Mouse (Mus musculus) induced T-regulatory cell, adult 2 months (primary cell): ENCODE results near the gene Upp2.

Experiments used
- DNase-seq: peaks from one replicate; pipeline ENCODE4 v3.0.0-alpha.2; 2012; ENCODE audit warnings: low read depth

Upp2 gene

DNA sequence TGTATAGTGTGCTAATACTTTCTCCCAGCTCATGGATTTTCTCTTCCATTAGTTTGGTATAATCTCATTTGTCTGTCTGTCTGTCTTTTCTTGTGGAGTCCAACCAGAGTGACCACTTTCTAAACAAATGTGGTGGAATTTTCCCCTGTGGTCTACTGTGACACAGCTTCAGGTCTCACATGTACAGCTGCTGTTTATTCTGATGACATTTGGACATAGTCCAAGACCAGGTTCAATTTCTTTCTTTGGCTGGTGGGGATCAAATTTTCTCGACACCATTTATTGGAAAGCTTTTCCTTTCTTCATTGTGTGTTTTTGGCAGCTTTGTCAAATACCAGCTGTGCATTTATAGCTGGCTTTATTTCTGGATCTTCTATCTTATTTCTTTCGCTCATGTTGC, 191.0 kb downstream of the Upp2 start:
- DNase-seq: no peak

DNA sequence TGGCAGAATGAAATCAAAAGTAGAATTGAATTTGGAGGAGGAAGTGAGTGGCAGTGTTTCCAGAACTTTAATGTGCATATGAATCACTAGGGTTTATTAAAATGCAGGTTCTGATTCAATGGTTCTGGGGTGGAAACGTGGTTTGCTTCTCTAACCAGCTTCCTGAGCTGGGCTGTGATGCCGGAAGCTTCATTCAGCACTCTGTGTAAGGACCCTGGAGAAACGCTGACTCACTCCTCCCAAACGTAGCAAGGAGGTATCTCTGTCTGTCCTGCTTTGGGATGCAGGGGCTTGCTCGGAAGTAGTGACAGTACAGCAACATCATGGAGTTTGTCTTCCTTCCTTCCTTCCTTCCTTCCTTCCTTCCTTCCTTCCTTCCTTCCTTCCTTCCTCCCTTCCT, 192.6 kb downstream of the Upp2 start:
- DNase-seq: no peak

DNA sequence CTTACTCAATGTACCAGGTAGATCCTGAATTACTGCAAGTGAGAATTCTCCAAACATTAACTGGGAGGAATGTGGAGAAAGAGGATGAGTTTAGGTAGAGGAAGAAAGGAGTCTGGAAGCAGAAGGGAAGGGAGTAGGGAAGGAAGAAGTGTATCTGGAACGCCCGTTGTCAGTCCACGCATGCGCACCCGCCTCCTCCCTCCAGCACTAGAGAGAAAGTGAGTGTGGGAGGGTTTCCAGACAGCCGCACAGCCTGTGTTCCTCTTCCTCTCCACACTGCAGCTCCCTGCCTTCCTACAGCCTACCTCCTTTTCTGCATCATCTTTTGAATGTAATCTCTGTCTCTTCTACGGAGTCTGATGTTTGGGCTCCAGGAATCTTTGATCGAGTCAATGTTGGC, 198.0 kb downstream of the Upp2 start:
- no peak for DNase-seq

DNA sequence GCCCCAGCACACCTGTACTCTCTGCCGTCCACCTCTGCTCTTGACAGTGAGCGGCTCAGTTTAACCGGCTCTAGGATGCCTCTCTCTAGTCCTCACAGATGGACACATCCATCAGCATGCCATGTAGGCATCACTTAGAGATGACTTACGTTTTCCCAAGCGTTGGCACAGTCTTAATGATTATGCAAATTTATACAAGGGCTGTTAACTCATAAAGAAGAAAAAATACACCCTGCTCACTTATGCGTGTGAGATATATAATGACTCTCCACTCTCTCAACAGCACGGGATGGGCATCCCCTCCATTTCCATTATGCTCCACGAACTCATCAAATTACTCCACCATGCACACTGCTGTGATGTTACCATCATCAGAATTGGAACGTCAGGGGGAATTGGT, 206.7 kb downstream of the Upp2 start:
- no peak for DNase-seq

DNA sequence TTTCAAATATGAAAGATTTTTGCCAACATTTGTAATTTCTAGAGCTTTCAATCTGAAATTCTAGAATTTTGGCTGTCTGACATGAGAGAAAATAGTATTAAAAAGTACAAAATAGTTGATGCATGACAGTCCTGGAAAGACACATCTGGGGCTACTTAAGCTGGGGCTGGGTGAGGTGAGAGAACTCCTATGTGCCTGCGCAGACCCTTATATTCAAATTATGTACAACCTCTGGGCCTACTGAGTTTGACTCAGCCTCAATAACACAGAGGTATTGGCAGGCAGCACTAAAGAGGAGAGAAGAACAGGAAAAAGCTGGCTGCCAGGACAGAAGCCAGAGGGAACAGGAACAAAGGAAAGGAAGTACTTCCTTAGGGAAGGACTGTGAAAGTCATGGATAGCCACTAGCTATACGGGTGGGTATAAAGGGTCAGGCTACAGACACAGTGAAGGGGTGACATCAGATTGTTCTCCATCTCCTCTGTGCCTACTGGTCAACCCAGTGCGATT, 211.9 kb downstream of the Upp2 start:
- DNase-seq: no peak

DNA sequence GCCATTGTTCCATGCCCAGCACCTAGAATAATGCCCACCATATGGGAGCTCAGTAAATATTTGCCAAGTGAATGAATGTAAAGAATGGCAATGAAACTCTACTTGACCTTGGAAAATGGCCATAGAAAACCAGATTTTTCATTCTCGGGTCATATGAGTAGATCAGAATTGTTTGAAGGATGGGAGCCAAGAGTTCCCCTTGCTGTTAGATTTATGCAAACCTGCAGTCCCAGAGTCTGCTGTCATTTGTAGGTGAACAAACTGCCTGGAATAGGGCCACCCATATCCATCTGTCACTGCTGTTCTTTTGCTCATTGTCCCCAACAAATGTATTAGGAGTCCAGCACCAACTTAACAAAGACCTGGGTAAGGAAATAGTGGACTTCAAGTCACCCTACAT, 216.4 kb downstream of the Upp2 start:
- no peak for DNase-seq

DNA sequence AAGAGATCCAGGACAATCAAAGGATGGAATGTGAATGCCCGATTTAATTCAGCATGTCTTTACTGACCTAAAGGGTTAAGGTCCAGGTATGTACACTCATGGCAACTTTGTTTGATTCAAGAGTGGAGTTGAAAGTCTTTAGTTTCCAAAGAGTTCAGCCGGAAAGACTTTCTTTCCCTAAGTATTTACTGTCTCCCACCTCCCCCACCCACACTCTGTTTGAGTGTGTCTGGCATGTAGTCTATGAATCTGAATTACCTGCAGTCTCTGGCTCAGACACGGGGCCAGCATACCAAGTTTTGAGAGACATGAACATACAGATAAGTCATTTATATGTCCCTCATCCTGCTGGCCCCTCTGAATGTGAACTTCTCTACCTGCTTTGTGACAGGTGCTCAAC, 219.1 kb downstream of the Upp2 start:
- DNase-seq: no peak

DNA sequence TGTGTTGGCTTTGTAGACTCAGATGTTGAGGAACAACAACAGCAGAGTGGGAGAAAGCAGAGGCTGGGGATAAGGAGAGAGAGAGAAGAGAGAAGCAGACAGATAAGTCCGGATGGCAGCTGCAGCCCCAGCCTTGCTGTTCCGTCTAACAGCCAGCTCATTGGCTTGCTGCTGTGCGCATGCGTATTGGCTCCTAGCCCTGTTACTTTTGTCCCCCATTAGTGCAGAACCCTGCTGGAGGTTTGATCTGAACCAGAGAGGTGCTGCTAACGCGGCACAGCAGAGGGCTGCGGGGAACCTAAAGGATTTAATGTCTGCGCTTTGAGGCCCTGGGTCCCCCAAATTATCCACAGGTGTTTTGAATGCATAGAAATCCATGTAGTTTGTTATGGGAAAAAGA, 219.6 kb downstream of the Upp2 start:
- no peak for DNase-seq

DNA sequence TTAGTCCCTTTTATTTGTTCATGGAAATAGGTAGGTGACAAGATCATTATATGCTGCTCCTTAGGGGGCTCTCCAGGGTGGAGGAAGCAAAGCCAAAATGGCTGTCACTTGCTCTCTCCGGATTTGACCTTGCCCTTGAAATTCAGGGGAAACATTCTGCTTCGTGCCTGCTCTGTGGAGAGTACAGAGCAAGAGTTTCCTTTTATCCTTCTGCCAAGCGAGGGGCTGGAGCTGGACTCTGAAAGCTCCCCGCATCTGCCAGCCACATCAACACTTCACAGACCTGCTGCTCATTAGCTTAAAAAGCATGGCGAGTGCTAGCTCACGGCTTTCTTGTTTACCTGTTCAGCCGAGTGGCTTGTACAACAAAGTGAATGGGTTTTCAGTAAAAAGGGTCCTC, 220.3 kb downstream of the Upp2 start:
- DNase-seq: no peak

DNA sequence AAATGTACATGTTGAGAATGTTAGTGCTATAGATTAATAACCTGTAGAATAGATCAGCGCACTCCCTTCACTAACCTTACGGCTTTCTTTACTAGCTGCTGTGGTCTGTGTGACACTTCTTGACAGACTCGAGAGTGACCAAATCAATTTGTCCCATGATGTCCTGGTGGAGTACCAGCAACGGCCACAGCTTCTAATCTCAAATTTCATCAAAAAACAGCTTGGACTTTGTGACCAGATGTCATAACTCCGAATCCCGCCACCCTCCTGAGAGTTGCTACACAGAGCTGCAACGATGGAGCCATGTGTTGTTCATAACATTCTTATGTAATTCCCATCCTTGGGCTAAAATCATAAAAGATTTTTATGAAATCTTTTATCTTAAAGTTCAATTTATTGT, 222.8 kb downstream of the Upp2 start:
- no peak for DNase-seq

DNA sequence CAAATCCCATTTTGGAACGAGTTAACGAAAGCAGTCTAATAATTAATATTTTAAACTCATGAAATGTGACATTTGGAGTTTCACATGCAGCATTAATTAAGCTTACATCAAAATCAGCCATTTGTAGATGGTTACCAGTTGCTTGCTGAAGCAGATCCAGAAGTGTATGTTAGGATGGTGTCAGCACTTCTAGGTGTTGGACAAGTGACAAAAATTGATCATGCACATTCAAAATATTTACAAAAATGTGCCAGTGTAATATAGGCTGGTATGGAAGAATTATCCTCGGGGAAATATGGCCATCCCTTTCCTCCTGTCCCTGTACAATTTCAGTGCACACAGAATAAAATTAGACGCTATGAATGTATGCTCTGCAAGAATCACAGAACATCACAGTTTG, 223.3 kb downstream of the Upp2 start:
- no peak for DNase-seq

DNA sequence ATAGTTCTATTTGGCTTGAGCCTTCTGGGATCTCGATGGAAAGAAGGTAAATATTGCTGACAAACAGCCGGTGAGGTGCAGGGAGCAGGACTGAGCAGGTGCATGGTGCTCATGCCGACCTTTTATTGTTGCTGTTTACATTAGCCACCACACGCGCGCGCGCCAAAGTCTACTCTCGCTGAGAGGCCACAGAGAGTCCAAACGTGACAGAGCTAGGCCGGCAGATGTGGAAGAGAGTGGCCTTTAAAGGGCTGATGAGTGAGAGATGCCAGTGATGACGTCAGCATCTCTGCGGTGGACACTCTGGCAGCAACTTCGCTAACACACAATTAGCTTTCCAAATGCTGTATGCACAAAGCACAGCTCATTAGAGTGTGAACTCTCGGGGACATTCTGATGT, 227.4 kb downstream of the Upp2 start:
- no peak for DNase-seq

DNA sequence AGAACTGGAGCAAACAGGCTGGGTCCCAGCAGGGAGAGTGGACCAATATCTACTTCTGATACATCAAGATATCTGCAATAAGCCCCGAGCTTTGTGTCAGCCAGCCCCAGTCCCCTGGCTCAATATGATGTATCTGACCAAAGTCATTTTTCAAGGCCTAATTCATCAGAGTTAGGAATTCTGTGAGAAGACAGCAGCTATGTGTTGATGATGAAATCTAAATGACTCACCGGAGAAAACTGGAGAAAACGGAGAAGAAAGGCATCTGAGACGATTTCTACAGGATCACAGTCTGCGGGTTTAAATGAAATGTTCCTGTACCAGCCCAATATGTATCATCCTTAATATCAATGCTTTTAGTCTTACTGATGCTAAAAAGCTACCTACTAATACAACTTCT, 228.3 kb downstream of the Upp2 start:
- no peak for DNase-seq

DNA sequence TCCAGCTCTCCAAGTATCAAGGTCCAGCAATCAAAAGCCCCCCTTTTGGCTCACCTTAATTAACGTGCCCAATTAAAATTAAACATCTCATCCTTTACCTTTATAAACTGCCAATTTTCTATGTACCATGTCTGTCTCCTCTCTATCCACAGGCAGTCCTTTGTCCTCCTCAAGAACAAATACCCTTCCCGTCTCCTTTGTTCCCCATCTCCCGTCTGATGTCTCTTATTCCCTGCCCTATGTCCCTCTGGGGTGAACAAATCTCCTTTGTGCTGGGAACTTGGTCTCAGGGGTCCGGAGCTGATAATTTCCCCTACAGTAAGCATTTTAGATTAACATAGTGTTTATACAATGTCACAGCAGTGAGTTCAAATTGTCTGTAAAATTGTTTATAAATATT, 230.4 kb downstream of the Upp2 start:
- DNase-seq: no peak

DNA sequence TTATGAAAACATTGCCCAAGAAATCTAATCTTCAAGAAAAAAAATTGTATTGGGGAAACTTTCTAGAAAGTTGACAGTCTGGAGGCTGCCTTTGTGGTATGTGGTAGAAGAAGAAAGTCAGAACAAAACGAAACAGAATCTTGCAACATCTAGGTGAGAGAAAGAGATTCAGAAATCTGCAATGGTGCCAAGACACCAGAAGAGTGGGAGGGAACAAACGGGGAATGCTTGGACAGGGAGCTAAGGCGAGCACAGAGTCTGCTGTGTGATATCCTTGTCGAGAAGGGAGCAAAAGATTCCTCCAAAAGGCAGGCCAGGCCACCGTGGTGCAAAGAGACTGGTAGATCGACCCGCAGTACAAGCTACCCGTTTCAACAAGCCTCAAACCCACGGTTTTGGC, 232.0 kb downstream of the Upp2 start:
- no peak for DNase-seq

DNA sequence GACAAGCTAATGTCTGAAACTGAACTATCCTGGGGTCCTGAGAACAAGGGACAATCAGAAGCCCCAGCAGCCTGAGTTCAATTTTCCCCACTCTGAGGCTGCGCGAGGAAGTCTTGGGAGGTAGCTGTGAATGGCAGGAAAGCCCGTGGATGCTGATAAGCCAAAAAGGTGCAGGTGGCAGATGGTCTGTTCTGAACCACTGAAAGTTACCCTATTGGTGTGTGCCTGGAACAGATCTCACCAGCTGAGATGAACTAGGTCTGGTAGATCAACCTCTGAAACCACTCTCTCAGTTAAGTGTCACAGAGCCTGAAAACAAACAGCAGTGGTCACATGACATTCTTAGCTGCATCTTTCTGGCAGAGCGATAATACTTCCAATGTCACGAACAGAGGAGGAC, 232.5 kb downstream of the Upp2 start:
- DNase-seq: no peak

DNA sequence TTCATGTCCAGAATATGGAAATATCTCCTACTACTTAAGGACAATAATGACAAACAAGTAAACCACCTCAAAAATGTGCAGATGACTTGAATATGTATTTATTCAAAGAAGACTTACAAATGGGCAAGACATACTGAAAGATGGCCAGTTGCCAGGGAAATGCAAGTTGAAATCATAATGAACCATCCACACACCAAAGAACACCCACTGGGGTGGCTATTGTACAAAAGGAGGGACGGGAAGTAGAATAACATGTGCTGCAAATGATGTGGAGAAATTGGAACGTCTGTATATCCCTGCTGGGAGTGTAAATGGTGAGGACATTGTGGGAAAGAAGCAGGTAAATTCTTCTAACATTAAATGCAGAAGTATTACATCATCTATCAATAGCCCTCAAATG, 245.8 kb downstream of the Upp2 start:
- no peak for DNase-seq

DNA sequence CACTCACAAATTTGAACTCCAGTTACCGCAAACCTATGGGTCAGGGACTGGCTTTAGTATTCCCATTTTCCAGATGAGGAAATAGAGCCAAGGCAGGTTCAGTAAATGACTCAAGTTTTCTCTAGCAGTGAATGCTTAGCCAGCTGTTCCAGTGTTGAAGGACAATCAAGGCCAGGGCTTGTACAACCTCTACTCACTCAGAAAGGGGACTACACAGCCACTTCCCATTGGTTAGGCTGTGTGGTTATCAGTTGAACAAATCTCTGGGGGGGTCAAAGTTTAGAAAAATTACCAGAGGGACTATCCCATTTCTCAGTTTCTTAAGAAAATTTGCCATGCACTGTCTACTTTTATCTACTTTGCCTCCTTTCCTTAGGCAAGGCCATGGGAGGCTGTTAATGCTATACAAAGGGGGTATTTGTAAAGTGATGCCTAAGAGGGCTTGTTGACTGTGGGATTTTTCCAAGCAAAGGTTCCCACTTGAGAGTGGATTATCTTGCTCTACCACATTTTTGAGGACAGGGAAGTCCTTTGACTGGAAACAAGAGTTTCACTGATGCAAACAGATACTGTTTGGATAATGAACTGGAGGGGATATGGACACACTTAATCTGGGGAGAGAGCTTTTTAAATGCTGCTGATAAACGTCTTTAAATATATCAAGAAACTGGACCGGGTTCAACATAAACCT, 262.0 kb downstream of the Upp2 start:
- no peak for DNase-seq

DNA sequence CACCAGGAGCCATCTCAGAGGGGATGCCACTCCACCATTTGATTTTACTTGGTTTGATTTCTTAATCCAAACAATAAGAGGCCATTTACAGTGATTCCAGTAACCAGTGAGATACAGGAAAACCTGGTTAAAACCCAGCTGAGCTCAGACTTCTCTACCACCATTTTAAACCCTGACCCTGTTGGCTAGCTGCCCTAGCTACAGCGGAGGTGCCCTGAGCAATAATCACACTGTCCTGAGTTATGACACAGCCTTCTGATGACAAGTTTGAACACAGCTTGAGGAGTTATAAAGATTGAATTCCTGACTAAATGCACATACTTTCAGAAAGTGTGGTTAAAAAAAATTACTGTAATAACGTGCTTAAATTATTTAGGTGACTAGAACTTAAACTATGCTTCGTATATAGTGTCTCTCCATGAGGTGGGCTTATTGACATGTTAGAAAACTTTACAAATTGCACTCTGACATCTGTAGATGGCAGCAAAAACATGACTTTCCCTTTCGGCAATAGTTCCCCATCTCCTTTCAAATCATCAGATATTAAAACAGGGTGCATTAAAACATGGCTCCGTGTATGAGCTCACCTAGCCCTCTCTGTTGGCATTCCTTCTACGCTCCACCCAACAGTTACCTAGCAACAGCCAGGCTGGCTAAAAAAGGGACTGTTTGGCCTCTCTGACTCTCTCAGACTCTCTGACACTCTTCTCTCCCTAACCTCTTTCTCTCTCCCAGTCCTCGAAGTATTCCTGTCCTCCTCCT, 263.1 kb downstream of the Upp2 start:
- peak; percentile 5 for DNase-seq

DNA sequence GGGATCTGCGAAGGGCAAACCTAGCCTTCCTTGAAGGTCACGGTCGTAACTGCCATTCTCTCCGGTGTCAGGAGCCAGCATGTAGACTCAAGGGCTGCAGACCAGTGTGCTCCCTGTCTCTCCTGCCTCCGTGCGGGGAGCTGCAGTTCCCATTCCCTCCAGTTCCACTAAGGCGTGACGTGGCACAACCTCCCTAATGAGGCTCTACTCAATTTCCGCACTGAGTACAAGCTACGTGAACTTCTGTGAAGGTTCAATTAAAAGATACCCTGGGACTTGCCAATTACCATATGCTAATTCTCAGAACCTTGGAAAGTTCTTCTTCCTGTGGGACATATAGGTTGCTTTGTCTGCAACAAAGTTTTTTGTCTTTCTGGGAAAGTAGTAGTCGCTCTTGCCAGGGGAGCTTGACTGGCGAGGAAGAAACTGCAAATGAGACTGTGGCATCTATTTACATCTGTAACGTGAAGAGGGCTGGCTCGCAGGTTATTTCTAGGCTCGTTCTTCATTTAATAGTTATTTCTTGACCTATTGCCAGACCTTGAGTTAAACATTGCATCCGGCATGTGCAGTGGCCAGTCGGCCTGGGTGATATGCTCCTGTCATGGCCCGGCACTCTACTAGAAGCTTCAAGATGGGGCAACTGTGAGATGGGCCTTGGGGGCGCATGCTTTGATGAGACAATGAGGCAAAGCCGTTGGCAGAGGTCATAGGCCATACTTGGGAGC, 265.3 kb downstream of the Upp2 start:
- DNase-seq: no peak

DNA sequence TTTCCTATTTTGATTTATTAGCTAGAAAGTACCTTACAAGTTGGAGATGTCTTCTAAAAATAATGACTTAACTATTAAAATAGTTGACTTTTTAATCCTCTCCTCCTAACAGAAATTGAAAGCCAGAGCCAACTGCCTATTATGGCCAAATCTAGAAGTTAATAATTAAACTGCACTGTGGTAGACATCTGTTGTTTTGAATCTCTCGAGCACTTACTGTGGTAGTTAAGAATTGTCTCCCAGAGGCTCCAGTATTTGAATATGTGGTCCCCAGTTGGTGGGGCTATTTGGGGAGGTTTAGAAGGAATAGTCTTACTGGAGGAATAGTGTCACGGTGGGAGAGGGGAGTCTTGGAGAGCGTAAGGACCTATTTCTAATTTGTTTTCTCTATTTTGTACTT, 273.9 kb downstream of the Upp2 start:
- DNase-seq: no peak

DNA sequence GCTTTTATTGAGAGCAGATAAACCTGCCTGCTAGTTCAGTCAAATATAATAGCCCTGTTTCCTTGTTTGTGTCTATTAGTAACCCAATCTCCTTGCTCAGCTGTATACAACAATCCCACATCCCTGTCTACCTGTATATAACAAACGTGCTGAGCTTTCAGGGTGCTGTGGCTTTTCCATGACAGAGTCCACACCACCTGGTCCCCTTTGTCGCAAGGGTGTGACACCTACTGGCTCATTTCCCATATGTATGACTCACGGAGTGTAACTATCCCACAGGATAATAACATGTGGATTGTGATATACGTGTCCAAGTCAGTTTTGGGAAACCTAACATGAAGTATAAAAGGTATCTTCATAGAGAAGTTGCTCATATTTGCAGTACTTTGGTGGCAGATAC, 275.3 kb downstream of the Upp2 start:
- no peak for DNase-seq
